8 mouse cellular contexts compared by ENCODE assay signal in the genomic region with DNA sequence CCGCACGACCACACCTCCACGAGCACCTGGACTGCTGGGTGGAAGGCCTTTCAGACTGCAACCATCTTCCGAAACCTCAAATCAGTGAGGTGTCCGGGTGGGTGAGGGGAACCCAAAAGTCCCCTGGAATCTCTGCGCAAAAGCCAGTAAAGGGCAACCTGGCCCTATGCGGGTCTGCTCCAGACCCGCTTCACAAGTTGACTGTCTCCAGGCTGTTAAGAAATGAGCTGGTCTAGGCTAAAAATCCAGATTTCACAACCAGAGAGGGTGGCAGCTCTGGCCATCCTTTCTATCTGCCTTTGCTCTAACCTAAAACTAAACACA. TPM values are rescaled to one million over a fixed set of nuclear protein-coding genes. Genes with fewer than 3 reads are reported as not detected.
DNase-seq lines count a peak whose midpoint lies in the region; ATAC-seq lines count a peak whose summit lies in the region.

No protein-coding gene starts in this region.

- no peaks in the 10 kb centered on the region for H3K36me3 ChIP-seq in kidney, embryonic 15.5 days
- no peaks in the 10 kb centered on the region for H3K36me3 ChIP-seq in embryonic facial prominence, embryonic 12.5 days
- H3K36me3 ChIP-seq in hindbrain, embryonic 15.5 days = no peaks in the 10 kb centered on the region
- H3K36me3 ChIP-seq in midbrain, embryonic 14.5 days (ENCODE audit: control insufficient read depth, insufficient read depth, low read length) = no peaks in the 10 kb centered on the region

- ATAC-seq in kidney, embryonic 15.5 days (replicated peaks; ENCODE audit: low FRiP score) = no peak
- ATAC-seq in embryonic facial prominence, embryonic 12.5 days (ENCODE audit: insufficient number of reproducible peaks, insufficient read depth, low FRiP score, low TSS enrichment) = no peak
- peak; percentile 21; the same call in 1 of the 2 replicates for ATAC-seq in hindbrain, embryonic 15.5 days (ENCODE audit: low FRiP score, low read depth)
- no peak for ATAC-seq in midbrain, embryonic 14.5 days (ENCODE audit: low FRiP score, low TSS enrichment)

- H3K4me1 ChIP-seq in kidney, embryonic 15.5 days = peaks cover 6% of the 10 kb centered on the region
- peaks cover 9% of the 10 kb centered on the region for H3K4me1 ChIP-seq in embryonic facial prominence, embryonic 12.5 days
- peaks cover 16% of the 10 kb centered on the region for H3K4me1 ChIP-seq in hindbrain, embryonic 15.5 days (replicated peaks)
- H3K4me1 ChIP-seq in midbrain, embryonic 14.5 days (ENCODE audit: control insufficient read depth, insufficient read depth, low read length) = peaks cover 57% of the 10 kb centered on the region

- DNase-seq in kidney, postnatal 10 days = no peak
- DNase-seq in midbrain, embryonic 14.5 days = no peak
- no peak for DNase-seq in left cerebral cortex, postnatal 25 days (ENCODE audit: low spot score in 2 of 2)
- no peak for DNase-seq in ovary, adult 18-20 months (ENCODE audit: low spot score)
- no peak for DNase-seq in layer of hippocampus, adult 9-11 months

- H3K9me3 ChIP-seq in kidney, embryonic 15.5 days (replicated peaks) = no peaks in the 10 kb centered on the region
- H3K9me3 ChIP-seq in embryonic facial prominence, embryonic 12.5 days = no peaks in the 10 kb centered on the region
- H3K9me3 ChIP-seq in hindbrain, embryonic 15.5 days = no peaks in the 10 kb centered on the region
- no peaks in the 10 kb centered on the region for H3K9me3 ChIP-seq in midbrain, embryonic 14.5 days (ENCODE audit: control insufficient read depth, low read length)

- peak overlapping the region; percentile 27 for H3K4me3 ChIP-seq in kidney, embryonic 15.5 days (replicated peaks)
- H3K4me3 ChIP-seq in embryonic facial prominence, embryonic 12.5 days = peak overlapping the region; percentile 31
- H3K4me3 ChIP-seq in hindbrain, embryonic 15.5 days = peak overlapping the region; percentile 34
- H3K4me3 ChIP-seq in midbrain, embryonic 14.5 days (replicated peaks; ENCODE audit: low read depth, low read length) = peak overlapping the region; percentile 31

- 12% methylated on average over 8 of the region's 8 CpGs for WGBS in kidney, embryonic 15.5 days
- WGBS in embryonic facial prominence, embryonic 12.5 days = 13% methylated on average over 8 of the region's 8 CpGs
- WGBS in hindbrain, embryonic 15.5 days = 15% methylated on average over 8 of the region's 8 CpGs
- 21% methylated on average over 8 of the region's 8 CpGs for WGBS in midbrain, embryonic 14.5 days

- H3K27ac ChIP-seq in kidney, embryonic 15.5 days = no peak overlapping the region
- H3K27ac ChIP-seq in embryonic facial prominence, embryonic 12.5 days = no peak overlapping the region
- H3K27ac ChIP-seq in hindbrain, embryonic 15.5 days (replicated peaks) = no peak overlapping the region
- peak overlapping the region; percentile 78 for H3K27ac ChIP-seq in midbrain, embryonic 14.5 days (replicated peaks; ENCODE audit: low read depth, low read length)

- peaks cover 100% of the 10 kb centered on the region for H3K27me3 ChIP-seq in kidney, embryonic 15.5 days
- H3K27me3 ChIP-seq in embryonic facial prominence, embryonic 12.5 days = peaks cover 86% of the 10 kb centered on the region
- H3K27me3 ChIP-seq in hindbrain, embryonic 15.5 days = peaks cover 84% of the 10 kb centered on the region
- peaks cover 63% of the 10 kb centered on the region for H3K27me3 ChIP-seq in midbrain, embryonic 14.5 days (ENCODE audit: control insufficient read depth, insufficient read depth, low read length)

- H3K9ac ChIP-seq in kidney, embryonic 15.5 days = no peak overlapping the region
- H3K9ac ChIP-seq in embryonic facial prominence, embryonic 12.5 days = peak overlapping the region; percentile 36; the same call in 1 of the 2 replicates
- H3K9ac ChIP-seq in hindbrain, embryonic 15.5 days = no peak overlapping the region
- peak overlapping the region; percentile 47; the same call in 1 of the 2 replicates for H3K9ac ChIP-seq in midbrain, embryonic 14.5 days (replicated peaks; ENCODE audit: low read length)

- H3K4me2 ChIP-seq in kidney, embryonic 15.5 days = peak overlapping the region; percentile 55
- peak overlapping the region; percentile 62 for H3K4me2 ChIP-seq in embryonic facial prominence, embryonic 12.5 days (replicated peaks)
- H3K4me2 ChIP-seq in hindbrain, embryonic 15.5 days = peak overlapping the region; percentile 74
- peak overlapping the region; percentile 70 for H3K4me2 ChIP-seq in midbrain, embryonic 14.5 days (ENCODE audit: low read length)

- intact Hi-C loops in left cerebral cortex, postnatal 25 days (cut with DNase I) = loop anchor here (5.0 kb wide), 1 partner anchor 104 kb away; the partner anchor contains the start of gene Barhl2

RNA-seq across cellular contexts. Expression of gene Gm17304, which starts 47.4 kb away (rescaled TPM):
- not detected in 2 replicates for polyA plus RNA-seq in kidney, embryonic 15.5 days (2015; fragmentation: Nextera tagmentation; extraction: Ambion mirVana)
- polyA plus RNA-seq in embryonic facial prominence, embryonic 12.5 days (2016; fragmentation: Nextera tagmentation; extraction: Ambion mirVana) = not detected in 2 replicates
- polyA plus RNA-seq in hindbrain, embryonic 15.5 days (2015; fragmentation: Nextera tagmentation; extraction: Ambion mirVana) = not detected in 2 replicates
- polyA plus RNA-seq in midbrain, embryonic 14.5 days (2014; fragmentation: Nextera tagmentation; extraction: Ambion mirVana) = not detected in 2 replicates
- total RNA-seq in left cerebral cortex, postnatal 25 days (2021) = not detected

Comparison
In these comparisons a context has a peak if more than half of its experiments do, and no peak if none do; other contexts are left out.
1. H3K9ac ChIP-seq: peak in embryonic facial prominence, embryonic 12.5 days (single experiment) and midbrain, embryonic 14.5 days (single experiment); none in kidney, embryonic 15.5 days (single experiment) and hindbrain, embryonic 15.5 days (single experiment).
2. Peak in every context shown above with its lines, with median percentiles within 50 percentile points of each other: H3K4me2 ChIP-seq and H3K4me3 ChIP-seq.